Mouse (Mus musculus): Measurements from ENCODE around the gene Cyfip1. TPM values are rescaled to one million over a fixed set of nuclear protein-coding genes. Genes with fewer than 3 reads are reported as not detected.

Gene Cyfip1
- total RNA-seq, 4 experiments from 2014 or later, result 76.0 to 93.3 (median 80.9) TPM

DNA sequence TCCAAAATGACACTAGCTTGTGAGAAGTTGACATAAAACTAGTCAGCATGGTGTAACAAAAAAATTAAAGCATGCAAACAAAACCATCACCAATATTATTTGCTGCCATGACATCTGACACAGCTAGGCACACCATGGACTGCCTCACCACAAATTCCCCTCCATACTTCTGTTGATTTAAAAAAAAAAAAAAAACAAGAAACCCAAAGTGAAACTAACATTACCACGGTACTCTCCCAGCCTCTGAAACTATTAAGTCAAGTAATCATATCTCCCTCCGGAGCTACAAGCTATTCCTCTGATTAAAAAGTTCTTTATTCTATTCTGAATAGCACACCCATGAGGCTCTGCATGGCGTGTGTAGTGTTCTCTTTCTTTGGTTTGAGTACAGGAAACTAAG is 115.6 kb downstream of the Cyfip1 start:
- DNase-seq, result no peak

DNA sequence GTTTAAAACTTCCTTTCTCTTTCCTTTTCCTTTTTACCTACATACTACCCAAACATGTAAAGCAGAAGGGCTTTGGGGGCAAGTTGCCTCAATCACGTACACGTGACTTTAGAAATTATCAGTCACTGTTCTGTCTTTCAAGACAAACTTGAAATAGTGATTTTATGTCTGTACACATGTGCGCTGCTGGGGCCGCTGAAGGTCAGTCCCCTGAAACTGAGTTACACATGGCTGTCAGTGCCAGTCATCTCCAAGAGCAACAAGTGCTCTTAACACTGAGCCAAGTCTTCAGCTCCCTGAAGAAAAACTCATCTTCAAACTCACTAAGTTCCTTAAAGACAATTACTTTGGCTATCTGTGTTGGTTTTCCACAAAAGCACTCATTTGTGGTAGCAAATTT is 116.4 kb downstream of the Cyfip1 start:
- DNase-seq, result no peak

DNA sequence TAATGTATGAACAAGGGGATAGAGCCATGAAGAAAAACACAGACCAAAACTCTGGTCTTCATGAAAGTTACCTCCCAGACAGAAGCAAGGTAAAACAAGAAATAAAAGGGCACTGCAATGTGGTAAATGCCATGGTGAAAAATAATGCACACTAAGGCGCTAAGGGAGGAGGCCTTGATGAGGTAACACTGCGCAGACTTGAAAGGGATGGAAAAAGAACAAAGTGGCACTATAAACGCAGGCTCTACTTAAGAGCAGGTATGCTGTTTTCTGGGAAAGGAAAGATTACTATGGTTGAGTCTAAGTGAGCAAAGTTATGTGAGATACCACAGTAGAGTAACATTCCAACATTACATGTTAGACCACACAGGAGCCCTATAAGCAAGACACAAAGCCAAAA is 118.3 kb downstream of the Cyfip1 start:
- DNase-seq, result no peak

DNA sequence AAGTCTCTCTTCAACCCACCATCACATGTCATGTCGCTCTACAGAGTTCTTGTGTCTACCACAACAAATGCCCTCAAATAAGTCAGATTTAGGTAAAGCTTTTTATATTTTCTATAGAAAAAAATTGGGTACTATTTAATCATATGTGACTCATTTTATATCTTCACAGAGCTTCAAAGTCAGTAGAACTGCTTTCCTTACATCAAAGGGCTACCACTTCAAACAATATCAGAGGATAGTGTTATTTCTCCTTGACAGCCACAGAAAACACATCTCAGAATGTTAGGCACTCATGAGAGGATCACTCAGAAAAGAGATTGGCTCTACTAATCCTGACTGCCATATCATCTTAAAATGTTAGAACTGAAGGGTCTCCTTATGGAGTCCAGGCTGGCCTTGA is 119.0 kb downstream of the Cyfip1 start:
- DNase-seq, result no peak

DNA sequence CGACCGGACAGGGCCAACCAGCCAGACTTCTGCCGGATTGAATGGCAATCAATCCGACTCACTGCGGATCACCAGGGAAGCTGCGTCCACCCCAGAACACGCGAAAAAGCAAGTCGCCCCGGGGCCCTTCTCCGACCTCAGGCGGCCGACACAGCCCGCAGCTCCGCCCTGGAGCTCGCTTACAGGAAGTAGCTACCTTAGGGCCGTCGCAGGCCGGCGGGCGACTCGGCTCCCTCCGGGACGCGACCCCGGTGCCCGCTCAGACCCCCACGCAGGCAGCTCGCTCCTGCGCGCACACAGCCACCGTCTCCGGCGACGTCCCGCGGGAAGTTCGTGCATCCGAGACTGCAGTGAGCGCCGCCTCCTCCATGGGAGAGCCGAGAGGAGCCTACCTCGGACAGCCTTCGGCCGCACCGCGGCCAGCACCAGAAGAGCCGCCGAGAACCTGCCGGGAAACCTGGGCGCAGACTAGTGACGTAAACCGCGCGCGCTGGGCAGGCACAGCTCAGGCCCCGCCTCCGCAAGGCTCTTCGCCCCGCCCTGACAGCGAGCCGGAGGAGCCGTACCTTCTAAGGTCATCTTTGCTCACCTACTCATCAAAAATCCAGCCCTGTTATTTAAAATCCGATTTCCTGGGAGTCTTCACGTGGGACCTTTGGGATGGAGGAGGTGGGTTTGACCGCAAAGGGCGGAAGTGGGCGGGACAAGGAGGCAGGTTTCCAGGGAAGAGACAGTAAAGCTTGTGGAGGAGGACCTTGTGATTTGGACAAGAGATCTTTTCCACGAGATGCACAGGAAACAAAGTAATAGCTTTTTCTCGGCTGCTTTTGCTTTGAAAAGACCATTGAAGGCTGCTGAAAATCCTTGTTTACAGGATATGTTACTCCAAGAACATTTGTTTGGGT is 120.7 kb downstream of the Cyfip1 start, which contains the start of gene Nipa2:
TSS of gene Nipa2 (minus strand) at position 473 of the 905 bp plus-strand sequence.
- peak; percentile 88 for DNase-seq

DNA sequence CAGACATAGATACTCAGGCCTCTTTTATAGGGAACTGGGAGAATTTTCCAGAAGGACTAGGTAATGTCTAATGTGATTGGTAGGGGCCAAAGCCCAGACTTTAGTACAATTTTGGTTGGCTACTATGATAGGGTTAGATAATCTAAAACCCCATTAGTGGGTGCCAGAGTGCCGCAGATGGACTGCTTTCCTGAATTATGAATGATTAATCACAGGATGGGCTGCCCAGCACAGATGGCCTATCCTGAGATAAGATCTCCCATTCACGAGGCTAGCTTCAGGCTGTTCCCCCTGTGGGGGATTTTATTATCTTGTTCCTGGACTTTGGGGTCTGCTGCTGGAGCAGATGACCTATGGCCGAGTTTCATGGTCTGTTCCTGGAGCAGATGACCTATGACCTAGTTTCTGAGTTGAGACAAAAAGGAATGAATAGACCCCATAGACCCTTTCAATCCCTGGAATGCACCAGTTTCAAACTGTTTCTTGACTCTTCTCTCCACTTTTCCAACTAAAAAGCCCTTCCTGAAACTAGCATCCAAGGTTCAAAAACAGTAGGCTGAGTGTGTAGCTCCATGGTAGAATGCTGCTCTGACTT is 125.4 kb downstream of the Cyfip1 start:
- DNase-seq, result no peak

DNA sequence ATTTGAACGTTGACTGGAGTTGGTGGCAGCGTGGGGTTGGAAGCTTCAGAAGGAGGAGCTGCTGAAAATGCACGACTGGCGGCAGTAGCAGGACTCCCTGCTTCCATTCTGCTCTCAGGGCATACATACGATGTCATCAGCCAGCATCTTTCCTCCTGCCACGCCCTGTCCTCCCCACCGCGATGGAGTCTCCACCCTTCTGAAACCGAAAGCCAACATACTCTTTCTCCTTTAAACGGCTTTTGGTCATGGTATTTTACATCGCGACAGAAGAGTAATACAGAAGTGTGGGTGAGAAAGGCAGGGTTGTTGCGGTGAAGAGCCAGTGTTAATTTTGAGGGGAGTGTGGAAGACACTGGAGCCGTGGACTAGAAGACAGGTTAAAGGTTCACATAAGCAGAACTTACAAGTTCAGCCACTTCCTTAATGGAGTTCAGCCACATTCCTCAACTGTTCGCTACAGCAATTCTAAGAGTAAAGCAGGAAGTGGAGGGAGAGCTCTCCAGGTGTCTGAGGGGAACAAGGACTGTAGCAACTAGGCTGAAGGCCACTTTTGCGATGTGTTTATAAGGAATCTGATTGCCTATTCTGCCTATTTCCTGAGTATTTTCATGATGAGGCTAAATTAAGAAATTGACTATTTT is 126.8 kb downstream of the Cyfip1 start:
- DNase-seq, result no peak

DNA sequence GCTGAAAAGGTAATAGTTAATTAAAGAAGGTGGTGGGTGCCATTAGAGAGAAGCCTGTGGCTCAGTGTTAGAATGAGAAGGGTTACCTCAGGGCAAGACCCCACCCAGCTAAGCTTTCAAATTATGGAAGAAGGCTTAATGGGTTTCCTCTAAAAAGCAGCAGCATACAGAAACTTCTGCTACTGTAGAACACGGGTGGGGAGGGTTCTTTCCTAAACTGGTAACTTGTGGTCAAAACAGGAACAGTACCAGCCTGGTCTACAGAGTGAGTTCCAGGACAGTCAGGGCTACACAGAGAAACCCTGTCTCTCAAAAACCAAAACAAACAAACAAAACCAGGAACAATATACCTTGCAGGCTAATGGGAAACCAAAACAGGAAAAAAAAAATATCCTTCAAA is 127.9 kb downstream of the Cyfip1 start:
- no peak for DNase-seq

DNA sequence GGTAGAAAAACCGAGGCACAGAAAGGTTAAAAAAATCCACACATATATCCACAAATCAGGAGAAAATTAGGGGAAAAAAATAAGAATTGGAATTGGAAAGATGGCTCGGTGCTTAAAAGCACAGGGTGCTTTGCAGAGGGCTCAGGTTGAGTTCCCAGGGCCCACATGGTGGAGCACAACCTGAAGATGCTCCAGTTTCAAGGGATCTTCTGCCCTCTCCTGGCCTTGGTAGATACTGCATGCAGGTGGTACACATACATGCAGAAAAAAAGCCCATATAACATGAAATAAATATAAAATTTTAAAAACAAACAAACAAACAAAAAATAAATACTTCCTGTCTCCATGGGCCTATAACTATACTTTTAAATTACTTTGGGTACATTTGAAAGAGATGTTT is 132.9 kb downstream of the Cyfip1 start:
- DNase-seq, result no peak

DNA sequence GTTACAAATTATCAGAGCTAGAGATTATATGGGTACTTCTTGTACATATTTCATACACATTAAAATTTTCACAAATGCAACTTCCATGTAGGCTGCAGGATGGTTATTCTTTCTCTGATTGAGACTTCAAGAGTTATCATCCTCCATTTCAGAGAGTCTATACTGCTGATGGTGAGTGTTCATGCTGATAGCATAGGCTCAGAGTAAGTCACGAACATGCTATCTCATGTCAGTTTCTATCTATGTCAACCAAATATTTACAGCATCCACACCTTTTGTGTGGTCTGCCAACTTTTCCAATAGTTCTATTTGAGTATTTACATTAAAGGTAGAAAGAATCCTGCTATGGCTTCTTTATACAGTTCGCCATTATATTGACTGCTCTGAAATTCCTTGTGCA is 140.0 kb downstream of the Cyfip1 start:
- DNase-seq, result no peak

Other genes with a start within 250 kb of the Cyfip1 start
- gene Siglech, start 73.6 kb upstream of the Cyfip1 start, total RNA-seq (2022), result 1 to 10 TPM in 3 of 4 experiments, under 1 TPM in 1; 0.87 to 1.6 (median 1.2) TPM
- 10 to 100 TPM; 21.7 to 31.7 (median 25.2) TPM for gene Tubgcp5, start 47.6 kb upstream of the Cyfip1 start, total RNA-seq (2022)
- gene Nipa2, start 120.7 kb downstream of the Cyfip1 start, total RNA-seq (2022), result 10 to 100 TPM; 49.1 to 66.3 (median 54.7) TPM
- gene Nipa1, start 178.2 kb downstream of the Cyfip1 start, total RNA-seq (2022), result 10 to 100 TPM; 11.3 to 14.1 (median 12.3) TPM
- 10 to 100 TPM; 67.5 to 85.6 (median 76.3) TPM for gene Herc2, start 208.5 kb downstream of the Cyfip1 start, total RNA-seq (2022)